Mouse (Mus musculus) retina, postnatal 1 day (tissue): ENCODE measurements at regions not wholly inside any gene's neighbourhood (a gene's known extent, or its start where the extent isn't known, plus 50 kb on each side); places are given as distances from the start of the nearest gene placed in this dataset.

Experiments
- DNase-seq: peaks from one replicate; pipeline ENCODE4 v3.0.0-alpha.2; 2012

- DNase-seq: no peak
Observed at GRCm38 (mm10) chr17:87501098-87501497, 54.4 kb upstream of the Calm2 start.

DNA sequence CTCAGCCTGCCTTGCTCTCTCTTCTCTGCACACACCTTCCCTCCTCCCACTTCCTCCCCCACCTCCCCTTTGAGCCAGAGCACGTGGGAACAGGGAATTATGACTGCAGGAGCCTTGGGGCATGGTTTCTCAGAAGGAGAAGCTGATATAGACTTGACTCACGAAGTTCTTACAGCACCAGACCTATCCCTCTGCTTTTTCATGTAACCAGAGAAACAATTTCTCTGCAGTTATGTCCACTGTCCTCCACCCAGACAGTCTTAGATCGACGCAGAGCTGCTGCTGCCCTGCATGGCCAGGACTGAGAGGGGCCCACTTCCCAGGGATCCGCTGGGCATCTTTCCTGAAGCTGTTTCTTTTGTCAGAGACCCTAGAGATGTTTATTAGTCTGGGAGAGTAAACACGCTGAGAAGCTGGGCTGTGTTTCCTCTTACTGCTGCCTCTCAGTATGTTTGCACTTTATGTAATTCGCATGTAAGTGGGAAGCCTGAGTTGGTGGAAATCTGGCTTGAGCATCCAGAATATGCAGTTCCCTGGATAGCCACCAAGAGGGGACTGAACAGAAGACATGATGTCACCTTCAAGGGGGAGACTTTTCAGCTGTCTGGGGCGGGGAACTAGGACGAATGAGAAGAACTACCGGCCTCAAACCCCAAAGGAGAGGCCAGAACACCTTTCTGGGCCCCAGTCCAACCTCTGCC, 55.1 kb upstream of the Calm2 start:
- no peak for DNase-seq

DNA sequence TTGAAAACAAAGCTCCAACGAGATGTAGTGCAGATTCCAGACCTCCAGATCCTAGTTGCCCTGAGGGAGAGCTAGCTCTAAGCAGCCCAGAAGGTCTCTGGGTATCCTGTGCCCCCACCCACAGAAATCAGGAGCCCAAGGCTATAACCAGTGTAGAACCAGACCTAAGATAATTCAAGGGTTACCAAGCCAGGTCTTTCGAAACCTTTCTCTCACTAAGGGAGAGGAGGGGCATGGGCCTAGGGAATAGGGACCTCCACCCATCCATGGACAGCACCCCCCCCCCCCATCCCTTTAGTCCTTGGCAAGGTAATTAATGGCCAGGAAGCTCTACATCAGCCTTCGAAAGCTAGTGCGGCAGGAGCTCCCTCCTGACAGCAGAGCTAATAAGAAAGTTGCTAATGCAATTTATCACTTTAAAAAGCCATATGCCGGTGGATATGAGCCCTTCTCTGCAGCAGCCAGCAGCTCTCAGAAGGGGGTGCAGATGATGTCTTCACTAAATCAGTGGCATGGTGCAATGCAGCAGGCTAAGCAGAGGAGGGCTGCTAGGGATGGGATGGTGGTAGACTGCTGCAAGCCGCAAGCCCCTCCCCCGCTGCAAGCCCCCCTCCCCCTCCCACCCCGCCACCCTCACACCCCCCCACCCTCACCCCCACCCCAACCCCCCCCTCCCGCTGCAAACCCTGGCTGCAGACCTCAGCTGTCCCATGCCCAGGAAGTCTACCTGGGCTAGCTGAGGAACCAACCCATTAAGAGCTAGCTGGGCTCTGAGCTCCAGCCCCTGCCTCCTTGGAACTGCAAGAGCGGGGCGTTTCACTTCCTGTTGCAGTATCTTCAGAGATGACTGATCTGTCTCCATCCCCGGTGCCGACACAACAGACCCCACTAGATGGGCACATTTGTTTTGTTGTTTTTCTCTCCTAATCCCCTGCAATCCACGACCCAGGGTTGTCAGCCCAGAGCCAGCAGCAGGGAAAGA, 55.9 kb upstream of the Calm2 start:
- DNase-seq: no peak

DNA sequence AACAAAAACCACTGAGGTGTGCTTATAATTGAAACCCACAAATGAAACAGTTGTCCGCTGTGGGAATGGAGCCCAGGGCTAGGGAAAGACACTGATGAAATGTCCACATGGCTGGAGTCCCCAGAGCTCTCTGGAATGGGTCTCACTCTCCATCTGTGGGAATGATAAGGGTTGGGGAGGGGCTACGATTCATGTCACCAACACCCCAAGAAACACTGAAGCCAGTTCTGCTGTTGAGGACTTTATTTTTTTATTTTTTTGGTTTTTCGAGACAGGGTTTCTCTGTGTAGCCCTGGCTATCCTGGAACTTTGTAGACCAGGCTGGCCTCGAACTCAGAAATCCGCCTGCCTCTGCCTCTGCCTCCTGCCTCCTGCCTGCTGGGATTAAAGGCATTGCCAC, 56.8 kb upstream of the Calm2 start:
- DNase-seq: no peak

- no peak for DNase-seq
Observed at GRCm38 (mm10) chr17:87504960-87505681, 58.4 kb upstream of the Calm2 start.

- DNase-seq: no peak
Observed at GRCm38 (mm10) chr17:87507848-87508247, 61.1 kb upstream of the Calm2 start.

GRCm38 (mm10) chr17:87508582-87509253, 62.0 kb upstream of the Calm2 start:
- no peak for DNase-seq

GRCm38 (mm10) chr17:87512000-87512611, 65.4 kb upstream of the Calm2 start:
- peak; percentile 37 for DNase-seq

DNA sequence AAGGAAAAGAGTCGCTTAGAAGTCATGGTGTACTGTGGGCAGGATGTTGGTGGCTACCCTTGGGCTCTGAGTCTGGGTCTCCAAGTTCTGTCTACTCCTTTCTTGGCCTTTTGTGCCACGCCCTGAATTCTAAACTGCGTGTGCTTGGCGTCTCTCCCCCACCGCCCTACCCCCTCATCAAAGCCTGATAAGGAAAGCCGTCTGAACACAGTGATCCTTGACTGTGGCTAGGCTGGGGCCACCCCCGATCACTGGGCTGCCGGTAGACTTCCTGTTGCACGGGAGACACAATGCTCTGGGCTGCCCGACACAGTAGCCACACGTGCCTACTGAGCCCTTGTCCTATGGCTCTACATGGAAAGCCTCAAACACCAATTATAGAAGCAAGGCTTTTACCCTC, 67.1 kb upstream of the Calm2 start:
- no peak for DNase-seq

- DNase-seq: no peak
Observed at GRCm38 (mm10) chr17:87514366-87515126, 67.8 kb upstream of the Calm2 start.

- DNase-seq: no peak
Observed at GRCm38 (mm10) chr17:87517258-87517657, 70.5 kb upstream of the Calm2 start.

DNA sequence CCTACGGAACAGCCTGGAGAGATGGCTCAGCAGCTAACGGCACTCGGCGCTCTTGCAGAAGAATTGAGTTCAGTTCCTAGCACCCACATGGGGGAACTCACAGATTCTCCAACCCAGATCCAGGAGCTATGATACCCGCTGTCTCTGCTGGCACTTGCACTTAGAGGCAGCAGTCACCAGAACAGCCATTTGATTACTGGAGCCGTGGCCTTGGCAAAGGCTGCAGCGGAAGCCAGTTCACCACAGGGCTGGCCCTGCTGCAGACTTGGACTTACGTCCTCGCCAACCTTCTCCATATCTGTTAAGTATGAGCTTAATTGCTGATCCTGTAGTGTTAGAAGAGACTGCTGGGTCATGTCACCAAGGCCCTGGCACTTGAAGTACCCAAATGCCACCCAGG, 72.7 kb upstream of the Calm2 start:
- DNase-seq: no peak

DNA sequence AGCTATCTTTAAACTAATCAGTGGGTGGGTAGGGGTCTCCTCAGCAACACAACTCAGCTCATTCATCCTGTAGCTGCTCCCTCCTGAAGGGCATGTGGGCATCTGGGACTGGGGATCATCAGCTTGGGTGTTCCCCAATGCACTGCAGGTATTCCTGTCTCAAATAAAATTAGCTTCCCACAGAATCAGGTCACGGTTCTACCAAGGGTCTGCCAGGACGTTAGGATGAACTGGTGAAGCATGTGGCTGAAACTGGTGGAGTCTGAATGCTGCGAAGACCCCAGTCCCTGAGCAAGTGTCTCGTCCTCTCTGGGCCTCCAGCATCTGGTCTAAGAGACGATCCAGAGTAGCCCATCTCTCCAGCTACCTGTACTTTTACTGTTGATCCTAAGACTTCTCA, 74.1 kb upstream of the Calm2 start:
- no peak for DNase-seq

DNA sequence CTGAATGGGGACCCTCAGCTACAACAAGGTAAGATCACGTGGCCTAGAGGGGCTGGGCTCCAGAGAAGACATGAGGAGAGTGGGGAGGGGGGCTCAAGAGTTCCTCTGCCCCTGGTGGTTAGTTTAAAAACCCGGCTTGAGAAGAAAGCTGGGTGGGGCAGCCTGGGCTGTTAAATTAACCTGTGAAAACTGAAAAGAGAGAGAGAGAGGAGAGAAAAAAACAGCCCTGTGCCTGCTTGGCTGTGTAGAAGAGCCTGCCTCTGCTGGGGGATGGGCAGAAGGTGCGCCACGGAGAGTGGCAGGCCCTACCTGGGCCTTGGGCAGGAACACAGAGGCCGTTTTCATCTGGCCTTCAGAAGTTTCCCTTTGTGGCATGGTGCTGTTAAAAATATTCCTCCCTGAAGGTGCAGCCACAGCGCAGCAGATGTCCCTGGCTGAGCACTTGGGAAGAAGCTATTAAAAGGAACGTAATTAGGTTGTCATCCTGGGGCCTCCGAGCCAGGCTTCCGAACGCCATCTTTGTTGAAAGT, 75.0 kb upstream of the Calm2 start:
- DNase-seq: peak; percentile 37

- peak; percentile 52 for DNase-seq
Observed at GRCm38 (mm10) chr17:87522500-87523091, 75.9 kb upstream of the Calm2 start.

GRCm38 (mm10) chr17:87523643-87524042, 76.9 kb upstream of the Calm2 start:
- DNase-seq: no peak

- DNase-seq: no peak
Observed at GRCm38 (mm10) chr17:87527174-87527573, 80.4 kb upstream of the Calm2 start.

GRCm38 (mm10) chr17:87530162-87530817, 83.6 kb upstream of the Calm2 start:
- peak; percentile 84 for DNase-seq

DNA sequence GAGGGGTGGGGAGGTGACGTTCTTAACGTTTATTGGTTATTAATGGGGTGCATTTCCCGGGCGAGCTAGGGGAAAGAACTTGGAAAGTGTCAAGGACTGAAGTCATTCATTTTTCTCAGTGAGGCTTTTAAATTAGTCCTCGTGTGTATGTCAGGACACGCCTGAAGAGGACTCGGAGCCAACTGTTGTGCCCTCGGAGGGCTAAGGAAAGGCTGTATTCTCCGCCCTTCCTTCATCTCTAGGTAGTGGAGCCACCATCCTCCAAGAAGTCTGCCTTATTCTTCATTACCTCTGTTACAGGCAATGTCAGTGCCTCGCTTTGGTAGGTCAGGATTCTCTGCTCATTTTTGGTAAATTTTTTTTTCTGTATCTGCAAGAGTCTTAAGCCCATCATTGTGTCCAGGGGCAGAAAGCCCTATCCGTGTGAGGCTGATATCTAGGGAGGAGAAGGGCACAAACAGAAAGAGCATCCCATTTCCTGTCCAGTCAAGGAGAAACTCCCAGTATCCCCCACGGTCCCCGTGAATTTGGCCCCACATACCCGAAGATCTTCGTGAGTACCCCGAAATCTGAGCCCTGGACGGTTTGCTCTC, 84.2 kb upstream of the Calm2 start:
- no peak for DNase-seq
